Mouse (Mus musculus) erythroblast, adult 5-6 weeks (primary cell): ENCODE measurements at regions not wholly inside any gene's neighbourhood (a gene's known extent, or its start where the extent isn't known, plus 50 kb on each side); places are given as distances from the start of the nearest gene placed in this dataset.
A peak's percentile ranks its signal among the peaks of the same experiment; 100 is the strongest.
"Not testable (repeated sequence)": the region's sequence is repeated elsewhere in the genome, so short reads cannot be mapped to it uniquely, and the experiment has no call there.

Experiments
- ATAC-seq: replicated peaks from 2 replicates; pipeline ENCODE4 v1.8.0; 2016; ENCODE audit warnings: moderate number of reproducible peaks, mild to moderate bottlenecking, moderate TSS enrichment, inconsistent platforms; ENCODE audit not compliant: poor library complexity, low FRiP score, severe bottlenecking

GRCm38 (mm10) chr6:117709212-117709611, 131.8 kb upstream of the Zfp637 start:
- ATAC-seq: no peak

- ATAC-seq: no peak
Observed at GRCm38 (mm10) chr6:117715056-117715777, 125.8 kb upstream of the Zfp637 start.

- peak; percentile 62; the same call in 1 of the 2 replicates for ATAC-seq
Observed at GRCm38 (mm10) chr6:117716422-117716821, 124.6 kb upstream of the Zfp637 start.

GRCm38 (mm10) chr6:117752338-117752737, 88.6 kb upstream of the Zfp637 start:
- not testable (repeated sequence) for ATAC-seq

- not testable (repeated sequence) for ATAC-seq
Observed at GRCm38 (mm10) chr6:117755682-117756081, 85.3 kb upstream of the Zfp637 start.

- ATAC-seq: no peak
Observed at GRCm38 (mm10) chr6:117756176-117756575, 84.8 kb upstream of the Zfp637 start.

GRCm38 (mm10) chr6:117758516-117758915, 82.5 kb upstream of the Zfp637 start:
- ATAC-seq: not testable (repeated sequence)

GRCm38 (mm10) chr6:117771506-117771905, 69.5 kb upstream of the Zfp637 start:
- ATAC-seq: no peak

GRCm38 (mm10) chr6:117772396-117772795, 68.6 kb upstream of the Zfp637 start:
- no peak for ATAC-seq

GRCm38 (mm10) chr6:117775304-117776050, 65.5 kb upstream of the Zfp637 start:
- no peak for ATAC-seq

- no peak for ATAC-seq
Observed at GRCm38 (mm10) chr6:117778027-117778426, 63.0 kb upstream of the Zfp637 start.

GRCm38 (mm10) chr6:117778481-117778880, 62.5 kb upstream of the Zfp637 start:
- ATAC-seq: no peak

- ATAC-seq: no peak
Observed at GRCm38 (mm10) chr6:117779020-117779419, 62.0 kb upstream of the Zfp637 start.

- ATAC-seq: no peak
Observed at GRCm38 (mm10) chr6:117788580-117789540, 52.1 kb upstream of the Zfp637 start.

GRCm38 (mm10) chr6:117790581-117790980, 50.4 kb upstream of the Zfp637 start:
- ATAC-seq: no peak
